Mouse (Mus musculus) embryonic facial prominence, embryonic 13.5 days (tissue): Measurements from ENCODE around the gene Crk. TPM values are rescaled to one million over a fixed set of nuclear protein-coding genes. Genes with fewer than 3 reads are reported as not detected.

Experiments
- ATAC-seq: fragments of 200-750 bp; cut with Nextera tagmentation; 2 replicates; pipeline ENCODE4 v1.8.0; 2017; ENCODE audit warnings: low read depth; ENCODE audit not compliant: insufficient number of reproducible peaks, insufficient read depth, low FRiP score, low TSS enrichment
- H3K27ac ChIP-seq: fragments of 300-500 bp; sonication (generic); 2 replicates; pipeline ENCODE4 v1.5.1; 2015; ENCODE audit warnings: moderate library complexity, mild to moderate bottlenecking, inconsistent platforms
- H3K27me3 ChIP-seq: fragments of 300-500 bp; sonication (generic); 2 replicates; pipeline ENCODE4 v1.6.1; 2015; ENCODE audit warnings: mild to moderate bottlenecking, inconsistent platforms
- H3K36me3 ChIP-seq: fragments of 300-500 bp; sonication (generic); 2 replicates; pipeline ENCODE4 v1.6.1; 2015; ENCODE audit warnings: mild to moderate bottlenecking, inconsistent platforms
- H3K4me1 ChIP-seq: fragments of 300-500 bp; sonication (generic); 2 replicates; pipeline ENCODE4 v1.6.1; 2015; ENCODE audit warnings: inconsistent platforms
- H3K4me2 ChIP-seq: fragments of 300-500 bp; sonication (generic); 2 replicates; pipeline ENCODE4 v1.6.1; 2015; ENCODE audit warnings: moderate library complexity, mild to moderate bottlenecking, inconsistent platforms
- H3K4me3 ChIP-seq: fragments of 300-500 bp; sonication (generic); 2 replicates; pipeline ENCODE4 v1.5.1; 2015; ENCODE audit warnings: mild to moderate bottlenecking, inconsistent platforms
- H3K9ac ChIP-seq: fragments of 300-500 bp; sonication (generic); 2 replicates; pipeline ENCODE4 v1.6.1; 2015; ENCODE audit warnings: mild to moderate bottlenecking, inconsistent platforms
- H3K9me3 ChIP-seq: fragments of 300-500 bp; sonication (generic); 2 replicates; pipeline ENCODE4 v1.6.1; 2016; ENCODE audit warnings: inconsistent platforms
- WGBS: fragments of 180-500 bp; shearing (Covaris S2); methylation state at CpG from one replicate; pipeline ENCODE4 v1.1.7; 2015; ENCODE audit warnings: mixed read lengths; 5-methylcytosine and 5-hydroxymethylcytosine counted together
- polyA plus RNA-seq: library from polyadenylated mRNA; unstranded; fragments of >200 nt; fragmentation: Nextera tagmentation; extraction: Ambion mirVana; gene quantifications from 2 replicates; pipeline ENCODE4 v1.2.1, GENCODE M21; 2015

Crk gene
- polyA plus RNA-seq, 1 experiment from 2014 or later = 123 TPM

- Histone ChIP-seq H3K27me3 (peaks cover 4% of the 10 kb centered on the region; the same call in 1 of the 2 replicates), H3K9ac (peak within 1 kb of the TSS; percentile 96), H3K9me3 (no peaks in the 10 kb centered on the region), H3K36me3 (no peaks in the 10 kb centered on the region; the same call in 1 of the 2 replicates), H3K4me2 (peak within 1 kb of the TSS; percentile 81), H3K4me3 (peak within 1 kb of the TSS; percentile 68), H3K27ac (peak within 1 kb of the TSS; percentile 98), H3K4me1 (peaks cover 40% of the 10 kb centered on the region)
- ATAC-seq = peak; percentile 91
- WGBS = 1% methylated on average over 72 of the region's 76 CpGs
Measured at GRCm38 (mm10) chr11:75732434-75733226, 53.6 kb downstream of the Crk start, which contains the start of gene Ywhae. Gene Ywhae (plus strand): TSS chr11:75732869.

DNA sequence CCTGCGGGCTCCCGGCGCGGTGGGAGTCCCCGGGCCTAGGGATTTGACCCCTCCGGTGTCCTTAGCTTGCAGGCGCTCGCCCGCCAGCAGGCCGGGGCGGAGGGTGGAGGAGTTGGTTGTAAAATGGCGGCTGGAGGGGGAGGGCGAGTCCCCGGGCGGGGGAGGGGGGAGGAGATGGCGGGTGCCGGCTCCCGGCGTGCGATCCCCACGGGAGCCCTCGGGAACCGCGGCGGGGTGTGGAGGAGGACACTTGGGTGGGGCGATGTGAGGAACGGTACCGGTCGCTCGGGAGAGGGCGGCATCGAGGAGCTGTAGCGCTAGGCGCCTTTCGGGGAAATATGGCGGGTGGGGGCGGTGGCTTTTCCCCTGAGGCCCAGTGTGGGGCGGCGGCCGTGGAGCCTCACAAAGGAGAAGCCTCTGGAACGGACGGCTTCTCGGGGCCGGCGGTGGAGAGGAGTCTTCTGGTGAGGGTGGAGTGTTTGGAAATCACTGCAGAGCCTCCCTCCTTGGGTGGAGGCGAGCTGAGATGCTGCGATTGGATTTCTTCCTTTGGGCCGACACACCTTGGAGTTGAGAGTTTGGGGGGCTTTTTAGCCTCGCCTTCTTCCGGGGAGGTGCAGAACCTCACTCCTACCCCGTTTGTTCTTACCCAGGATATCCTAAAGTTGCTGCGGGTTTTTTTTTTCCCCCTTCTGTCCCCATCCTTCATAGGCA, 54.3 kb downstream of the Crk start:
- Histone ChIP-seq H3K27me3 (peaks cover 4% of the 10 kb centered on the region; the same call in 1 of the 2 replicates), H3K9me3 (no peaks in the 10 kb centered on the region), H3K9ac (peak overlapping the region; percentile 96), H3K4me3 (peak overlapping the region; percentile 68), H3K4me1 (peaks cover 40% of the 10 kb centered on the region), H3K4me2 (peak overlapping the region; percentile 81), H3K27ac (peak overlapping the region; percentile 98), H3K36me3 (peaks cover 7% of the 10 kb centered on the region)
- peak; percentile 70 for ATAC-seq
- WGBS = under 1% methylated on average over 52 of the region's 52 CpGs

DNA sequence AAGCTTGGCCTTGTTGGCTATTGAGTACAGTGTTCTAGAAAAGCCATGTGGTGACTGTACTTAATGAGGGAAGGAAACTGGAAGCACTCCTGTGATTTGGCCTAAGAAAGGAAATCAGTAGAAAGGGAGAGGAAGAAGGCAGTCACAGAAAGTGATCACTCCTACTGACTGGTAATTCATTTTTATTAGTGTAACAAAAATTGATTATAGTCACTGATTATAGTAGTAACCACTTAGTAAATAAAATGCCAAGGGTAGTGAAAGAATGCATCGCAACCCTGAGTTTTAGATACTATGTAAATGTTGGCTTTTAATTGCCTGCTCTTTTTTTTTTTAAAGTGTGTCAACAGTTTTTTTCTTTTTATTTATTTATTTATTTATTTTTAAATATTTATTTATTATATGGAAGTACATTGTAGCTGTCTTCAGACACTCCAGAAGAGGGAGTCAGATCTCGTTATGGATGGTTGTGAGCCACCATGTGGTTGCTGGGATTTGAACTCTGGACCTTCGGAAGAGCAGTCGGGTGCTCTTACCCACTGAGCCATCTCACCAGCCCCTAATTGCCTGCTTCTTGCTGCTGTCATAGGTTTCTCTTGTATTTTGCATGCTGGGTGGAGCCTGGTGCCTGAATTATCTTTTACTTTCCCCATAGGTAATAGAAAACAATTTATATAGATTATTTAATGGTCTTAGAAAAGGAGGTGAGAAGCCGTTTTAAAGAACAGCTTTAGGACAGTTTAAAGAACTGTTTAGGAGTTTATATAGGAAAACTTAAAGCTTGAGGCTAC, 56.6 kb downstream of the Crk start:
- H3K27ac ChIP-seq = no peak overlapping the region
- peaks cover 53% of the 10 kb centered on the region for H3K4me1 ChIP-seq
- H3K4me2 ChIP-seq = peak overlapping the region; percentile 81
- 84% methylated on average over 5 of the region's 5 CpGs for WGBS
- H3K9me3 ChIP-seq = no peaks in the 10 kb centered on the region
- no peak overlapping the region for H3K9ac ChIP-seq
- H3K4me3 ChIP-seq = peak overlapping the region; percentile 68; the same call in 1 of the 2 replicates
- H3K27me3 ChIP-seq = no peaks in the 10 kb centered on the region
- no peak for ATAC-seq
- peaks cover 19% of the 10 kb centered on the region for H3K36me3 ChIP-seq

- Histone ChIP-seq H3K4me1 (peaks cover 57% of the 10 kb centered on the region), H3K9ac (no peak overlapping the region), H3K36me3 (peaks cover 19% of the 10 kb centered on the region), H3K9me3 (no peaks in the 10 kb centered on the region), H3K4me3 (no peak overlapping the region), H3K27me3 (no peaks in the 10 kb centered on the region), H3K27ac (no peak overlapping the region; the same call in 1 of the 2 replicates), H3K4me2 (peak overlapping the region; percentile 26; the same call in 1 of the 2 replicates)
- WGBS = 57% methylated on average over 3 of the region's 3 CpGs
- no peak for ATAC-seq
Measured at GRCm38 (mm10) chr11:75736978-75737377, 57.9 kb downstream of the Crk start.

DNA sequence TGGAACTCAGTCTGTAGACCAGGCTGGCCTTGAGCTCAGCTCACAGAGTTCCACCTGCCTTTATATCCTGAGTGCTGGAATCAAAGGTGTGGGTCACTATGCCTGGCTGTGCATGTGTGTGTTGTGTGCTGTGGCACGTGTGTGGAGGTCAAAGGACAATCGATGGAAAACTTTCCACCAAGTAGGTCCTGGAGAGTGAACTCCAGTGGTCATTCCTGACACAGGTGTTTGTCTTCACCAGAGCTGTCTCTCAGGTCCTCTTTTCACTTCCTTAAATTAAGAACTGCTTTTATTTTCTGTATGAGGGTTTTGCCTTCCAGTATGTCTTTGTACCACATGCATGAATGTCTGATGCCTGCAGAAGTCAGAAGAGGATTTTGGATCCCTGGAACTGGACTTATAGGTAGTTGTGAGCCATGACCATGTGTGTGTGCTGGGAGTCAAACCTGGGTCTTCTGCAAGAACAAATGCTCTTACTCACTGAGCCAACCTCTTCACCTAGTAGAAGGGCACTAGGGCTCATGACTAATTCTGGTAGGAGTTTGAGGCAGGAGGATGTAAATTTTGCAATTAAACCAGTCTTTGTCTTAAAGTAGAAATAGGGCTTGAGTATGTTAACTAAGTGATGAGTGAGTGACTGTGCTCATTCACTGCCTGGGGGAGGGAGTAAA, 58.9 kb downstream of the Crk start:
- Histone ChIP-seq H3K9ac (no peak overlapping the region), H3K4me3 (no peak overlapping the region), H3K9me3 (no peaks in the 10 kb centered on the region), H3K27ac (no peak overlapping the region), H3K36me3 (peaks cover 23% of the 10 kb centered on the region), H3K4me1 (peaks cover 55% of the 10 kb centered on the region), H3K4me2 (no peak overlapping the region), H3K27me3 (no peaks in the 10 kb centered on the region)
- 87% methylated on average over 2 of the region's 2 CpGs for WGBS
- ATAC-seq = no peak

DNA sequence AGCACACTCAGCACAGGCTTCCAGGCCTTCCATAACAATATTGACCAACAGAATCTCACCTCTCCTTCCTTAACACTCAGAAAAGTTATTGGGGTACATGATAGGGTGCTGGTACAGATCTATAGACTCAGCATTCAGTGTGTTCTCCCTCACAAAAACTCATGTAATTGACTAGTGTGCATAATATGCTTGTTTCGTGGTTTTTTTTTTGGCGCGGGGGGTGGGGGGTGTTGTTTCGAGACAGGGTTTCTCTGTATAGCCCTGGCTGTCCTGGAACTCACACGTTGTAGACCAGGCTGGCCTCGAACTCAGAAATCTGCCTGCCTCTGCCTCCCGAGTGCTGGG, 59.4 kb downstream of the Crk start:
- no peak overlapping the region for H3K27ac ChIP-seq
- ATAC-seq = no peak
- H3K27me3 ChIP-seq = no peaks in the 10 kb centered on the region
- no peaks in the 10 kb centered on the region for H3K9me3 ChIP-seq
- H3K9ac ChIP-seq = no peak overlapping the region
- peaks cover 55% of the 10 kb centered on the region for H3K4me1 ChIP-seq
- H3K4me2 ChIP-seq = no peak overlapping the region
- WGBS = 93% methylated on average over 7 of the region's 7 CpGs
- H3K4me3 ChIP-seq = no peak overlapping the region
- peaks cover 27% of the 10 kb centered on the region for H3K36me3 ChIP-seq

GRCm38 (mm10) chr11:75740204-75740603, 61.1 kb downstream of the Crk start:
- WGBS = 45% methylated on average over 3 of the region's 3 CpGs
- Histone ChIP-seq H3K4me2 (no peak overlapping the region), H3K4me3 (no peak overlapping the region), H3K4me1 (peaks cover 50% of the 10 kb centered on the region), H3K27ac (no peak overlapping the region), H3K9ac (no peak overlapping the region), H3K27me3 (no peaks in the 10 kb centered on the region), H3K9me3 (no peaks in the 10 kb centered on the region), H3K36me3 (peaks cover 36% of the 10 kb centered on the region)
- no peak for ATAC-seq

DNA sequence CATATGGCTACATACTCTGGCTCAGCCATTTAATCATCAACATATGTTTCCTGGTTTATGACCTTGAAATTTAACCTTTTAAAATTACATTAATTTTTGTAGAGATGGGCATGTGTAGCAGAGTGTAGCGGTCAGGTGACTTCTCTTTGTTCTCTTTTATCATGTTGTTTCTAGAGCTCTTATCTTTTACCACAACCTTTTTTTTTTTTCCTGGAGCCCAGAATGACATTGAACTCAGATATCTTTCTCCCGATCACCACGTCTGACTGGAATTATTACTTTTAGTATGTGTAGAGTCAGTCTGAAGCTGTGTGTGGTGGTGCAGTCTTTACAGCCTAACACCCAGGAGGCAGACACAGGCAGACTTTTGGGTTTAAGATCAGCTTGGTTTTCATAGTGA, 62.6 kb downstream of the Crk start:
- Histone ChIP-seq H3K27me3 (no peaks in the 10 kb centered on the region), H3K9me3 (no peaks in the 10 kb centered on the region), H3K27ac (no peak overlapping the region), H3K36me3 (peaks cover 36% of the 10 kb centered on the region), H3K4me1 (peaks cover 41% of the 10 kb centered on the region), H3K9ac (no peak overlapping the region), H3K4me3 (no peak overlapping the region), H3K4me2 (no peak overlapping the region)
- ATAC-seq = 0 out of 2 replicates have a peak, but pooled peaks have one; percentile 32
- WGBS = 51% methylated on average over 3 of the region's 3 CpGs

DNA sequence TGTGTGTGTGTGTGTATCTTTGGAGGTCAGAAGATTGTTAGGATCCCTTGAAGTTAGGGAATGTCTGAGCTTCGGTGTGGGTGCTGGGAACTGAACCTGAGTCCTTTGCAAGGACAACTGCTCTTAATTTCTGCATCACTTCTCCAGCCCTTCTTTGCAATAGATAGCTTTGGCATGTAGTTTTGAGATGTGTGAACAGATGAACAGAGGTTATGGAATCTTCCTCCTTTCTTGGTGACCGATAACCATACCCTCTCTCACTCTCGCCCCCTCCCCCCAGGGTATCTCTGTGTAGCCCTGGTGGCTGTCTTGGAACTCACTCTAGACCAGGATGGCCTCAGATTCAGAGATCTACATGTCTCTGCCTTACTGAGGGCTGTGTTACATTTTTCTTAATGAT, 65.7 kb downstream of the Crk start:
- Histone ChIP-seq H3K9ac (no peak overlapping the region), H3K4me3 (no peak overlapping the region), H3K9me3 (no peaks in the 10 kb centered on the region), H3K27me3 (no peaks in the 10 kb centered on the region), H3K4me2 (no peak overlapping the region), H3K27ac (no peak overlapping the region), H3K4me1 (peaks cover 47% of the 10 kb centered on the region), H3K36me3 (peaks cover 17% of the 10 kb centered on the region)
- 90% methylated on average over 3 of the region's 3 CpGs for WGBS
- no peak for ATAC-seq

- WGBS = 78% methylated on average over 1 of the region's 1 CpGs
- no peak overlapping the region for H3K4me2 ChIP-seq
- H3K27me3 ChIP-seq = no peaks in the 10 kb centered on the region
- no peaks in the 10 kb centered on the region for H3K9me3 ChIP-seq
- peaks cover 28% of the 10 kb centered on the region for H3K4me1 ChIP-seq
- no peak overlapping the region for H3K27ac ChIP-seq
- peaks cover 12% of the 10 kb centered on the region for H3K36me3 ChIP-seq
- no peak for ATAC-seq
- no peak overlapping the region for H3K4me3 ChIP-seq
- H3K9ac ChIP-seq = no peak overlapping the region
Measured at GRCm38 (mm10) chr11:75750537-75750936, 71.5 kb downstream of the Crk start.

DNA sequence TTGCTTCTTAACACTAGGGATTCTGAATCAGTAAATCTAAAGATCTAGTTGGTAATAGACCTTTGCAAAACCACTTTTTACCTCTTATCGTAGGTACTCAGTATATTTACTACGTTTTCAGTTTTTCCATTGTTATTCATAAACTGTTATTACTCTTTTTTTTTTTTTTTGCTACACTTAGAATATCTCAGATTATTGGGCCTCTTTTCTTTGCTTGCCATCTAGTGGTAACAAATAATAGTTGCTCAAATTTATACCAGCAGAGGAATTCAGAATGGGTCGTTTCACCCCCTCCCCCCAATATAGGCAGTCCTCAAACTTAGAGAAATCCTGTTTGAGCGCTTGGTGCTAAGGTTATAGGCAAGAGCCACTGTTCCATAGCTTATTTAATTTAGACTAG, 72.0 kb downstream of the Crk start:
- ATAC-seq = no peak
- no peak overlapping the region for H3K4me2 ChIP-seq
- 78% methylated on average over 4 of the region's 4 CpGs for WGBS
- H3K4me3 ChIP-seq = no peak overlapping the region
- H3K27ac ChIP-seq = no peak overlapping the region
- no peak overlapping the region for H3K9ac ChIP-seq
- no peaks in the 10 kb centered on the region for H3K27me3 ChIP-seq
- peaks cover 25% of the 10 kb centered on the region for H3K4me1 ChIP-seq
- no peaks in the 10 kb centered on the region for H3K9me3 ChIP-seq
- peaks cover 16% of the 10 kb centered on the region for H3K36me3 ChIP-seq
